Mouse (Mus musculus) urinary bladder, postnatal 14 days (tissue): ENCODE measurements around the gene Sh2d3c.
A peak's percentile ranks its signal among the peaks of the same experiment; 100 is the strongest.

ENCODE experiments used
- DNase-seq: peaks from one replicate; pipeline ENCODE4 v3.0.0; 2021; ENCODE audit warnings: low spot score

Gene Sh2d3c

GRCm38 (mm10) chr2:32720681-32721229 is at the start of gene Sh2d3c:
Sh2d3c (plus strand) TSS chr2:32721055.
- DNase-seq, result no peak

GRCm38 (mm10) chr2:32671147-32671546 is 49.7 kb upstream of the Sh2d3c start:
- DNase-seq, result no peak

DNA sequence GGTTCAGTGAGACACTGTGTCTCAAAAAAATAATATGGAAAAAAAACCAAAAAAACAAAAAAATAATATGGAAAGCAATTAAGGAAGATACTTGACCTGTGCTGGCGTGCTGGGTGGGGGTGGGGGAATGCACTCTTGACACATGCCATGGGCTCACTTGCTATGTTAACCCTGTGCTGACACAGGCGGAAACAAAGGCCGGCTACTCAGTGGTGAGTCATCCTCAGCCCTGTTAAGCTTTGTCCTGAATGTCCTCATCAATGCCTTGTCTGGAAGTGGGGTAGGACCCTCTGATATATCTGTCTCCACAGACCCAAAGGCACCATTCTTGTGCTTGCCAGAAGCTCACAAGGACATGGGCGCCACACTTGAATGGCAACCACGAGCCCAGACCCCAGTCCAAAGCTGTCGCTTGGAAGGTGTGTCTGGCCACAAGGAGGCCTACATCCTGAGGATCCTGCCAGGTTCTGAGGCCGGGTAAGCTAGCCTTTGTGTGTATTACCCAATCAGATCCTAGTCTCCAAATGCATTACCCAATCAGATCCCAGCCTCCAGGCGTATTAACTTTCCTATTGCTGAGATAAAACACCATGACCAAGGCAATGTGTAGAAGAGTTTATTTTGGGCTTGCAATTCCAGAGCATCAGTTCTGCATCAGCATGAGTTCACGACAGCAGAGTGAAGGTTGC is 48.8 kb upstream of the Sh2d3c start:
- DNase-seq, result no peak

DNA sequence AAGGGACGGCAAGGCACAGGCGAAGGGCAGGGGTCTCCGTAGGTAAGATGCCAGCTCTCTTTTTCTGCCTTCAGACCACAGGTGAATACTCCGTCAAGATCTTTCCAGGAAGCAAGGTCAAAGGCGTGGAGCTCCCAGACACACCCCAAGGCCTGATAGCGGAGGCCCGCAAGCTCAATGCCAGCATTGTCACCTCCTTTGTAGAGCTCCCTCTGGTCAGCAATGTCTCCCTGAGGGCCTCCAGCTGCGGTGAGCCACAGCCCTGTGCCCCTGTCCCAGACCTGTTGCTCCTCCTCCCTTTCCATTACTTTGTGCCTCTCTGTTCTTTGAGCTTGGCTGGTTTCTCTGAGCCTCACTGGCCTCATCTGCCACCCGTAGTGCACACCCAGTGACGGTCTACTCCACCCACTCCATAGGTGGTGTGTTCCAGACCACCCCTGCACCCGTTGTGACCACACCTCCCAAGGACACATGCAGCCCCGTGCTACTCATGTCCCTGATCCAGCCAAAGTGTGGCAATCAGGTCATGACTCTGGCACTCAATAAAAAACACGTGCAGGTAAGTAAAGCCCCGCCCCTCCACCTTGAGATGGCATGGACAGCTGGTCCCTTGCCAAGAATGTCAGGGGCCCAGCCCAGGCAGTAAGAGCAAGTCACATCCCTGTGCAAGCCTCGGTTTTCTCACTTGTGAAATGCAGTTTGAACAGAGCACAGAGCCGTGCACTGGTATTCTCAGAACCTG is 47.5 kb upstream of the Sh2d3c start:
- peak; percentile 67 for DNase-seq

GRCm38 (mm10) chr2:32676821-32677220 is 44.0 kb upstream of the Sh2d3c start:
- no peak for DNase-seq

- no peak for DNase-seq
Measured at GRCm38 (mm10) chr2:32677683-32678082, 43.2 kb upstream of the Sh2d3c start.

GRCm38 (mm10) chr2:32680051-32680451 is 40.8 kb upstream of the Sh2d3c start:
- peak; percentile 68 for DNase-seq

GRCm38 (mm10) chr2:32680961-32681650 is 39.7 kb upstream of the Sh2d3c start:
- DNase-seq, result no peak

- no peak for DNase-seq
Measured at GRCm38 (mm10) chr2:32681754-32682153, 39.1 kb upstream of the Sh2d3c start.

DNA sequence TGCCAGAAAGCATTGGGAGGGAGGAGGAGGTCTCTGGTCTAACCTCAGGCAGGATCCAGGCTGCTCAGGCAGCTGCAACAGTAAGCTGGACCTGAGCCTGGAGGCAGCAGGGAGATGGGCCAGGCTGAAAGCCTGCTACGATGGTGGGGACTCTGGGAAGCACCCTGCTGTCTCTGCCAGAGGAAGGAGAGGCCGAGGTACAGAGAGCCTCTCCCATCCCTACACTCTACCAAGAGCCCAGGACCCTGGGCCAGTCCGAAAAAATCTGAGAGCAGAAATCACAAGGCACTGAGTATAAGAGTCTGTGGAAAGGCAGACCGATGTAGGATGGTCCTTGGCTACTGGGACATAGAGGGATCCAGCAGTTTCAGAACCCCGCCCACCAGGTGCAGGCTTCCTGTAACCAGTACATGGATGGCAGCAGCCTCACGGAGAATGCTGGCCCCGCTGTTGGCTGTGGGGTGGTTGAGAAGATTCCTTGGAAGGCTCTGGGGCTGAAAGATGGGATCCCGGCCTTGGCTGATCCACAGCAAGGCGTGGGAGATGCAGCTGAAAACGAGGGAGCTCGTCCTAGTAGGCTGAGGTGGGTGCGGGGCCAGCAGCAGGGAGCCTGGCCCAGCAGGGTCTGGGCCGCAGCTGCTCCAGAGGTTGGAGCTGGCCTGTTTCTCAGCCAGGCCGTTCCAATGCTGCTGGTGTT is 38.0 kb upstream of the Sh2d3c start:
- DNase-seq, result no peak

GRCm38 (mm10) chr2:32683701-32684100 is 37.2 kb upstream of the Sh2d3c start:
- no peak for DNase-seq

DNA sequence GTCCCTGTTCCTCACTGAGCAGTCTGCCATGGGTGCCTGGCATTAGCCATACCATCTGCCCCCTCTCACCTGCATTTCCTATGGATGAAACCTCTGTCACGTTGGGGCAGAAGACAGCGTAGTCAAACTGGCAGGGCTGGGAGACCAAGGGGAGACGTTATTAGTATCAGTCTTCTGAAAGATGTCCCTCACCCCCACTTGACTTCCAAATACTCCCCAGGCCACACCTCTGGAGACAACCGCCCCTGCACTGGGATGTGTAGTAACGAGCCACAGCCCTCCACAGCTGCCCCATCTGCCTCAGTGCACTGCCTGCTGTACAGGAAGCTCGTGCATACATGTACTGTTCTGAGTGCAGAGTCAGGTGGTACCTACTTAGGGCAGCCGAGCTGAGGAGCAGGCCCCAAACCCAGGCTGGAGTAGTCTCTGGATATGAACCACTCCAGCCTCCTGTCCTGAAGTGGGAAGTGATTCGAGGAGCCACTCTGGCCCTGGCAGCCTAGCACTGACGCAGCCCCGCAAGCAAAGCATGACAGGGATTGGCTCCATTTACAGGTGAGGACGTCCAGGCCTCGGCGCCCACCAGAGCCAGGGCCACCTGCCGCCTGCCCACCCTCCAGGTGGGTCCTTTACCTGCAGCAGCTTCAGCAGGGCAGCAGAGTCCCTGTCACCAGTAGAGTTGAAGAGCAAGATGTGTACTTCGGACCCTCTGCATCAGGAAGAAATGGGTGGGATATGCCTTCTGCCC is 36.0 kb upstream of the Sh2d3c start:
- no peak for DNase-seq

DNA sequence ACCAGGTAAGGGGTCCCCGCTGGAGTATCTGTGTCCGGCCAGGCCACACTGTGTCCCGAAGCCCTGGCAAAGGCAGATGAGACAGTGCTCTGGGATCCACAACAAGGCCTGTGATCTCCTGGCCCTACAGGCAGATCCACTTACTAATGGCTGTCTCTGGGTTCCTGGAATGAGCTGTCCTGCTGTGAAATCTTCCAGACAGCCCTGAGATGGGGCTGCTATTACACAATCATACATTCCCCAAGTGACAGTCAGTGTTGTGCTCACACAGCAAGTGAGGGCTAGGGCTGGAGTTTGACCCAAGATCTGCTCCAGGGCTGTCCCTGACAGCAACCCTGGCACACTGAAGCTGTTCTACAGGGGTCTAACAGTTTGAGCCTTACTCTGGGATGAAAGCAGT is 35.0 kb upstream of the Sh2d3c start:
- no peak for DNase-seq

- no peak for DNase-seq
Measured at GRCm38 (mm10) chr2:32686640-32687039, 34.2 kb upstream of the Sh2d3c start.

DNA sequence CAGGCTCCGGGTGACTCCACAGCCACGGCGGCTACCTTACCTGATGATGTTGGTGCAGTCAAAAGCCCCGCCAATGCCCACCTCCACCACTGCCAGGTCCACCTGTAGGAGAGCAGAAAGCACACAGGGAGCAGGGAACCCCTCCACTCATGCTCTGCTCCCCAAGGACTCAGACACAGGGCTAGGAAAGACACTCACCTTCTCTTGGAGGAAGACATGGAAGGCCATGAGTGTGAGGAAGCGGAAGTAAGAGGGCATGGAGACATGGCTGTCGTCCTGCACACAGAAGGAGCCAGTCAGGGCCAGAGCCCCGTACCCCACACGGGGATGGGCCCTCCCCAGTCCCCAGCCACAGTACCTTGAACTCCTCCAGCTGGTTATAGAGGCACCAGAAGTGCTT is 33.3 kb upstream of the Sh2d3c start:
- DNase-seq, result no peak

GRCm38 (mm10) chr2:32689420-32689819 is 31.4 kb upstream of the Sh2d3c start:
- peak; percentile 93 for DNase-seq

GRCm38 (mm10) chr2:32691041-32691440 is 29.8 kb upstream of the Sh2d3c start:
- DNase-seq, result no peak

DNA sequence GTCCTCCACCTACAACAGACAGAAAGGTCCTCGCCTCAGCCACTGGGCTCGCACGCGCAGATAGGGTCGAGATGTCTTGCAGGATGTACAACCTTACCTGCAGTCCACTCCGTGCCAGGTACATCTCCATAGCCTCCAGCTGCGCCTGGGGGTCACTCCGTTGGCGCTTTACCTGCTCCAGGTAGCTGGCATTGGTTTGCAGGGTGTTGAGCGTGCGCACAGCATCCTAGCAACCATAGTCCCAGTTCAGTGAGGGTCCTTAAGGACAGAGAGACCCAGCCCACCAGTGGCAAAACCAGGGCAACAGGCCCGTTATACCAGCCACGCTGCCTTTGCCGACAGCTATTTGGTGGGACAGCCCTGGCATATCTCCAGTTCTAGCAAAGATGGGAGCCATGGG is 28.4 kb upstream of the Sh2d3c start:
- DNase-seq, result no peak

- peak; percentile 59 for DNase-seq
Measured at GRCm38 (mm10) chr2:32693282-32693681, 27.6 kb upstream of the Sh2d3c start.

- peak; percentile 96 for DNase-seq
Measured at GRCm38 (mm10) chr2:32693823-32694411, 26.9 kb upstream of the Sh2d3c start.

GRCm38 (mm10) chr2:32694691-32695090 is 26.2 kb upstream of the Sh2d3c start:
- no peak for DNase-seq
